Mouse (Mus musculus) myocyte (in vitro differentiated cells): ENCODE data around the gene Dmrtb1. TPM values are rescaled to one million over a fixed set of nuclear protein-coding genes. Genes with fewer than 3 reads are reported as not detected.

ENCODE experiments used
- H3K27me3 ChIP-seq: one replicate; pipeline ENCODE4 v1.6.1; 2011; ENCODE audit not compliant: control insufficient read depth, insufficient read depth, insufficient read length
- H3K36me3 ChIP-seq: one replicate; pipeline ENCODE4 v1.6.1; 2011; ENCODE audit not compliant: control insufficient read depth, insufficient read depth
- H3K4me2 ChIP-seq: one replicate; pipeline ENCODE4 v1.6.1; 2011; ENCODE audit warnings: low read depth, control low read depth
- H3K4me3 ChIP-seq: one replicate; pipeline ENCODE4 v1.5.1; 2011; ENCODE audit warnings: mild to moderate bottlenecking, control low read depth, moderate library complexity
- H3K79me2 ChIP-seq: one replicate; pipeline ENCODE4 v1.6.1; 2011; ENCODE audit not compliant: control insufficient read depth, insufficient read depth
- H3ac ChIP-seq: one replicate; pipeline ENCODE4 v1.6.1; 2011; ENCODE audit not compliant: control insufficient read depth, insufficient read length
- CEBPB ChIP-seq: IDR thresholded peaks from 2 replicates; pipeline ENCODE4 v1.6.1; 2011; ENCODE audit warnings: mild to moderate bottlenecking, moderate library complexity; ENCODE audit not compliant: poor library complexity, insufficient read depth, severe bottlenecking
- E2F4 ChIP-seq: IDR thresholded peaks from one replicate; pipeline ENCODE4 v1.6.1; 2011; ENCODE audit warnings: mild to moderate bottlenecking, control low read depth, moderate library complexity; ENCODE audit not compliant: insufficient read depth
- MAX ChIP-seq: IDR thresholded peaks from one replicate; pipeline ENCODE4 v1.6.1; 2011; ENCODE audit warnings: low read depth, mild to moderate bottlenecking, control low read depth
- MYOD1 ChIP-seq, 3 experiments: IDR thresholded peaks; one replicate each; pipeline ENCODE4 v1.6.1; 2011; ENCODE audit warnings: control low read depth in 2 of 3, low read depth in 2 of 3, mild to moderate bottlenecking in 2 of 3, moderate library complexity in 1 of 3; ENCODE audit not compliant: insufficient read length in 2 of 3, control insufficient read depth in 1 of 3
- MYOG ChIP-seq, 3 experiments: IDR thresholded peaks; one replicate each; pipeline ENCODE4 v1.6.1; 2011; ENCODE audit warnings: control low read depth in 2 of 3, low read depth in 2 of 3, mild to moderate bottlenecking in 2 of 3; ENCODE audit not compliant: insufficient read length in 2 of 3, control insufficient read depth in 1 of 3, insufficient read depth in 1 of 3
- POLR2A ChIP-seq: IDR thresholded peaks from one replicate; pipeline ENCODE4 v1.6.1; 2011; ENCODE audit warnings: low read depth, mild to moderate bottlenecking, control low read depth, moderate library complexity; ENCODE audit not compliant: insufficient read length
- POLR2AphosphoS2 ChIP-seq: IDR thresholded peaks from one replicate; pipeline ENCODE4 v1.6.1; 2011; ENCODE audit warnings: low read depth, control low read depth; ENCODE audit not compliant: insufficient read length
- REST ChIP-seq: IDR thresholded peaks from one replicate; pipeline ENCODE4 v1.6.1; 2011; ENCODE audit warnings: mild to moderate bottlenecking, control low read depth, moderate library complexity; ENCODE audit not compliant: insufficient read depth, insufficient read length
- SRF ChIP-seq: IDR thresholded peaks from one replicate; pipeline ENCODE4 v1.6.1; 2011; ENCODE audit warnings: low read depth; ENCODE audit not compliant: control insufficient read depth, insufficient read length
- TCF12 ChIP-seq: IDR thresholded peaks from one replicate; pipeline ENCODE4 v1.6.1; 2011; ENCODE audit warnings: mild to moderate bottlenecking, control low read depth; ENCODE audit not compliant: poor library complexity, insufficient read depth, severe bottlenecking
- TCF3 ChIP-seq: IDR thresholded peaks from one replicate; pipeline ENCODE4 v1.6.1; 2011; ENCODE audit warnings: low read depth, control low read depth; ENCODE audit not compliant: insufficient read length
- USF1 ChIP-seq: IDR thresholded peaks from one replicate; pipeline ENCODE4 v1.6.1; 2011; ENCODE audit warnings: low read depth, mild to moderate bottlenecking, control low read depth, moderate library complexity
- polyA plus RNA-seq: library from polyadenylated mRNA; unstranded; fragments of >200 nt; fragmentation: generic; extraction: Trizol; gene quantifications from one replicate; pipeline ENCODE4 v1.2.1, GENCODE M21; 2012; ENCODE audit warnings: missing spikeins

Dmrtb1 gene
- polyA plus RNA-seq: not detected

DNA sequence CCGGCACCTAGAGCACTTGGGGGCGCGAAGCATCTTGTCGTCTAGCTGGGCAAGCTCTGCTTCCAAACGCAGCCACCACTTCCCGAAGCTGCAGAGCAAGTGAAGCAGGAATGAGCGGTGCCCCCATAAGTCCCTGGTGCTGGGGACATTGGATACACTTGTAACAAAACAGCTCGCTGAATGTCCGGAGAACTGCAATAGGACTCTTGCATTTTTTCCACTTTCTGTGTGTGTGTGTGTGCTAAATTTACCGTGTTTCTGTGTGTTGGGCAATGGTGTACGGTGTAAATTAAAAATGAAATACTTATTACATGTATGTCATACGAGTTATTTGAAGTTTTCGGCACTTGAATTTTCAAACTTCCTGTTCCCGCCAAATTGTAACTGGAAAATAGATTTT lies at the start of gene Dmrtb1:
Gene Dmrtb1 (minus strand): TSS at position 101 of the 400 bp plus-strand sequence.
- H3K27me3 ChIP-seq: peaks cover 37% of the 10 kb centered on the region
- no peaks in the 10 kb centered on the region for H3K36me3 ChIP-seq
- no peak for TF ChIP-seq TCF3
- TF ChIP-seq MYOD1 (IDR thresholded peaks at IDR 0.05; ENCODE audit: control insufficient read depth in 1 of 3, insufficient read length in 2 of 3, low read depth in 2 of 3): no peak
- TF ChIP-seq MAX: no peak
- TF ChIP-seq E2F4: no peak
- no peak for TF ChIP-seq POLR2A
- TF ChIP-seq REST: no peak
- no peak within 1 kb of the TSS for H3K4me2 ChIP-seq
- no peak within 1 kb of the TSS for H3ac ChIP-seq
- no peak within 1 kb of the TSS for H3K4me3 ChIP-seq
- H3K79me2 ChIP-seq: no peaks in the 10 kb centered on the region

GRCm38 (mm10) chr4:107733603-107734002 lies 49.6 kb upstream of the Dmrtb1 start:
- H3K36me3 ChIP-seq: no peaks in the 10 kb centered on the region
- TF ChIP-seq POLR2AphosphoS2: no peak
- no peak for TF ChIP-seq REST
- TF ChIP-seq CEBPB: no peak
- no peak for TF ChIP-seq MAX
- no peak for TF ChIP-seq E2F4
- TF ChIP-seq TCF12: no peak
- H3K4me3 ChIP-seq: no peak overlapping the region
- peaks cover 41% of the 10 kb centered on the region for H3K27me3 ChIP-seq
- no peak overlapping the region for H3ac ChIP-seq
- no peaks in the 10 kb centered on the region for H3K79me2 ChIP-seq
- H3K4me2 ChIP-seq: no peak overlapping the region

DNA sequence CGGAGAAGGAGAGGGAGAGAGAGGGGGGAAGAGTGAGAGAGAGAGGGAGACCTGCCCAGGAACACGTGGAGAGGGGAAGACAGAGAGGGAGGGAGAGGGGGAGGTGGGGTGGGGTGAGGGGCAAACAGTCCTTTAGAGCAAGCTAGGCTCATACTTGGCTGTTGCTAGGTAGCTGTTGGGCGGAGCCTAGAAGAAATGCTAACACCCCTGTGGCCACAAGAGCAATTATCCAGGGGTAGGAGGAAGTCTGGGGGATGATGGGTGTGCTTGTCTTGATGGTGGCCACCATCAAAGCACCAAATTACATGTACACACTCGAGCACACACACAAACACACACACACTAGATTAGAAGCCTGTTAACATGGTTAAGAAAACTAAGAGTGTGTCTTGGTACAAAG lies 48.6 kb upstream of the Dmrtb1 start:
- no peak overlapping the region for H3K4me2 ChIP-seq
- TF ChIP-seq USF1: no peak
- no peak for TF ChIP-seq E2F4
- TF ChIP-seq POLR2A: no peak
- TF ChIP-seq MAX: no peak
- TF ChIP-seq SRF: no peak
- no peak for TF ChIP-seq TCF3
- TF ChIP-seq CEBPB: no peak
- no peak for TF ChIP-seq TCF12
- no peak for TF ChIP-seq MYOG (IDR thresholded peaks at IDR 0.05; ENCODE audit: control insufficient read depth in 1 of 3, insufficient read depth in 1 of 3, insufficient read length in 2 of 3, low read depth in 2 of 3)
- no peak for TF ChIP-seq REST
- no peak for TF ChIP-seq POLR2AphosphoS2
- no peak for TF ChIP-seq MYOD1 (IDR thresholded peaks at IDR 0.05; ENCODE audit: control insufficient read depth in 1 of 3, insufficient read length in 2 of 3, low read depth in 2 of 3)
- no peak overlapping the region for H3ac ChIP-seq
- H3K27me3 ChIP-seq: peaks cover 41% of the 10 kb centered on the region
- H3K4me3 ChIP-seq: no peak overlapping the region
- H3K36me3 ChIP-seq: no peaks in the 10 kb centered on the region
- no peaks in the 10 kb centered on the region for H3K79me2 ChIP-seq

- Histone ChIP-seq H3K4me2 (no peak overlapping the region), H3K4me3 (no peak overlapping the region), H3ac (no peak overlapping the region), H3K27me3 (peaks cover 37% of the 10 kb centered on the region), H3K79me2 (no peaks in the 10 kb centered on the region), H3K36me3 (no peaks in the 10 kb centered on the region)
- TF ChIP-seq MAX (no peak), CEBPB (no peak), MYOG (IDR thresholded peaks at IDR 0.05; ENCODE audit: control insufficient read depth in 1 of 3, insufficient read depth in 1 of 3, insufficient read length in 2 of 3, low read depth in 2 of 3) (no peak), TCF12 (no peak), REST (no peak), MYOD1 (IDR thresholded peaks at IDR 0.05; ENCODE audit: control insufficient read depth in 1 of 3, insufficient read length in 2 of 3, low read depth in 2 of 3) (no peak), E2F4 (no peak), POLR2A (no peak), USF1 (no peak), POLR2AphosphoS2 (no peak), SRF (no peak), TCF3 (no peak)
These were observed 48.2 kb upstream of the Dmrtb1 start for GRCm38 (mm10) chr4:107732182-107732581.

DNA sequence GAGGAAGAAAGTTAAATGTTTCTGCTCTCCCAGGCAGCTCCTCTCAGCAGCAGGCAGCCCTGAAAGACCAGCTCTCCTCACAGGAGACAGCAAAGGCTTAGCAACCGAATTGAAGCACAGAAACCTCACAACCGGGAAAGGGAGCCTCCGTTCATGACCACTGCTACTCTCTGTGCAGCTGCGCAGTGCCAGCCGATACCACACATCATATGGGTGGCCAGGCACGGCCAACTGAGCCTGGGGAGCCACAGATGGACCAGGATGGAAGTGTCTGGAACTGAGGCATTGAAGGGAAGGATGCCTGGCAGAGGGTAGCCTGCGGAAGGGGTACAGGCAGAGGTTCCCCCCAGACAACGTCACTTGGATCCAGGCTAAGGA lies 47.0 kb upstream of the Dmrtb1 start:
- H3K4me2 ChIP-seq: no peak overlapping the region
- H3K4me3 ChIP-seq: no peak overlapping the region
- no peak for TF ChIP-seq USF1
- TF ChIP-seq MYOD1 (IDR thresholded peaks at IDR 0.05; ENCODE audit: control insufficient read depth in 1 of 3, insufficient read length in 2 of 3, low read depth in 2 of 3): no peak
- TF ChIP-seq MYOG (IDR thresholded peaks at IDR 0.05; ENCODE audit: control insufficient read depth in 1 of 3, insufficient read depth in 1 of 3, insufficient read length in 2 of 3, low read depth in 2 of 3): no peak
- no peak for TF ChIP-seq MAX
- TF ChIP-seq E2F4: no peak
- H3K27me3 ChIP-seq: peaks cover 35% of the 10 kb centered on the region
- H3K36me3 ChIP-seq: no peaks in the 10 kb centered on the region
- H3K79me2 ChIP-seq: no peaks in the 10 kb centered on the region
- H3ac ChIP-seq: no peak overlapping the region
